Mouse (Mus musculus) myocyte (in vitro differentiated cells): ENCODE results near the gene Rgma. TPM values are rescaled to one million over a fixed set of nuclear protein-coding genes. Genes with fewer than 3 reads are reported as not detected.

Source experiments
- H3K27me3 ChIP-seq: one replicate; pipeline ENCODE4 v1.6.1; 2011; ENCODE audit not compliant: control insufficient read depth, insufficient read depth, insufficient read length
- H3K36me3 ChIP-seq: one replicate; pipeline ENCODE4 v1.6.1; 2011; ENCODE audit not compliant: control insufficient read depth, insufficient read depth
- H3K4me2 ChIP-seq: one replicate; pipeline ENCODE4 v1.6.1; 2011; ENCODE audit warnings: low read depth, control low read depth
- H3K4me3 ChIP-seq: one replicate; pipeline ENCODE4 v1.5.1; 2011; ENCODE audit warnings: mild to moderate bottlenecking, control low read depth, moderate library complexity
- H3K79me2 ChIP-seq: one replicate; pipeline ENCODE4 v1.6.1; 2011; ENCODE audit not compliant: control insufficient read depth, insufficient read depth
- H3ac ChIP-seq: one replicate; pipeline ENCODE4 v1.6.1; 2011; ENCODE audit not compliant: control insufficient read depth, insufficient read length
- CEBPB ChIP-seq: IDR thresholded peaks from 2 replicates; pipeline ENCODE4 v1.6.1; 2011; ENCODE audit warnings: mild to moderate bottlenecking, moderate library complexity; ENCODE audit not compliant: poor library complexity, insufficient read depth, severe bottlenecking
- E2F4 ChIP-seq: IDR thresholded peaks from one replicate; pipeline ENCODE4 v1.6.1; 2011; ENCODE audit warnings: mild to moderate bottlenecking, control low read depth, moderate library complexity; ENCODE audit not compliant: insufficient read depth
- MAX ChIP-seq: IDR thresholded peaks from one replicate; pipeline ENCODE4 v1.6.1; 2011; ENCODE audit warnings: low read depth, mild to moderate bottlenecking, control low read depth
- MYOD1 ChIP-seq, 3 experiments: IDR thresholded peaks; one replicate each; pipeline ENCODE4 v1.6.1; 2011; ENCODE audit warnings: control low read depth in 2 of 3, low read depth in 2 of 3, mild to moderate bottlenecking in 2 of 3, moderate library complexity in 1 of 3; ENCODE audit not compliant: insufficient read length in 2 of 3, control insufficient read depth in 1 of 3
- MYOG ChIP-seq, 3 experiments: IDR thresholded peaks; one replicate each; pipeline ENCODE4 v1.6.1; 2011; ENCODE audit warnings: control low read depth in 2 of 3, low read depth in 2 of 3, mild to moderate bottlenecking in 2 of 3; ENCODE audit not compliant: insufficient read length in 2 of 3, control insufficient read depth in 1 of 3, insufficient read depth in 1 of 3
- POLR2A ChIP-seq: IDR thresholded peaks from one replicate; pipeline ENCODE4 v1.6.1; 2011; ENCODE audit warnings: low read depth, mild to moderate bottlenecking, control low read depth, moderate library complexity; ENCODE audit not compliant: insufficient read length
- POLR2AphosphoS2 ChIP-seq: IDR thresholded peaks from one replicate; pipeline ENCODE4 v1.6.1; 2011; ENCODE audit warnings: low read depth, control low read depth; ENCODE audit not compliant: insufficient read length
- REST ChIP-seq: IDR thresholded peaks from one replicate; pipeline ENCODE4 v1.6.1; 2011; ENCODE audit warnings: mild to moderate bottlenecking, control low read depth, moderate library complexity; ENCODE audit not compliant: insufficient read depth, insufficient read length
- SRF ChIP-seq: IDR thresholded peaks from one replicate; pipeline ENCODE4 v1.6.1; 2011; ENCODE audit warnings: low read depth; ENCODE audit not compliant: control insufficient read depth, insufficient read length
- TCF12 ChIP-seq: IDR thresholded peaks from one replicate; pipeline ENCODE4 v1.6.1; 2011; ENCODE audit warnings: mild to moderate bottlenecking, control low read depth; ENCODE audit not compliant: poor library complexity, insufficient read depth, severe bottlenecking
- TCF3 ChIP-seq: IDR thresholded peaks from one replicate; pipeline ENCODE4 v1.6.1; 2011; ENCODE audit warnings: low read depth, control low read depth; ENCODE audit not compliant: insufficient read length
- USF1 ChIP-seq: IDR thresholded peaks from one replicate; pipeline ENCODE4 v1.6.1; 2011; ENCODE audit warnings: low read depth, mild to moderate bottlenecking, control low read depth, moderate library complexity
- polyA plus RNA-seq: library from polyadenylated mRNA; unstranded; fragments of >200 nt; fragmentation: generic; extraction: Trizol; gene quantifications from one replicate; pipeline ENCODE4 v1.2.1, GENCODE M21; 2012; ENCODE audit warnings: missing spikeins

The Rgma gene
- polyA plus RNA-seq, 1 experiment: 34.0 TPM

- Histone ChIP-seq H3K27me3 (no peaks in the 10 kb centered on the region), H3K79me2 (peaks cover 4% of the 10 kb centered on the region), H3K4me2 (no peak overlapping the region), H3K4me3 (no peak overlapping the region), H3ac (no peak overlapping the region), H3K36me3 (no peaks in the 10 kb centered on the region)
- TF ChIP-seq E2F4: no peak
- TF ChIP-seq POLR2AphosphoS2: no peak
- no peak for TF ChIP-seq USF1
- no peak for TF ChIP-seq CEBPB
- TF ChIP-seq SRF: no peak
- TF ChIP-seq TCF3: no peak
- no peak for TF ChIP-seq MYOG (IDR thresholded peaks at IDR 0.05; ENCODE audit: control insufficient read depth in 1 of 3, insufficient read depth in 1 of 3, insufficient read length in 2 of 3, low read depth in 2 of 3)
- TF ChIP-seq MAX: no peak
- TF ChIP-seq POLR2A: no peak
- no peak for TF ChIP-seq REST
- no peak for TF ChIP-seq TCF12
- TF ChIP-seq MYOD1 (IDR thresholded peaks at IDR 0.05; ENCODE audit: control insufficient read depth in 1 of 3, insufficient read length in 2 of 3, low read depth in 2 of 3): no peak
Observed at GRCm38 (mm10) chr7:73382843-73383242, 7.5 kb downstream of the Rgma start.

GRCm38 (mm10) chr7:73388866-73389265 is 13.6 kb downstream of the Rgma start:
- Histone ChIP-seq H3K79me2 (peaks cover 16% of the 10 kb centered on the region), H3K4me2 (no peak overlapping the region), H3K36me3 (no peaks in the 10 kb centered on the region), H3ac (no peak overlapping the region), H3K4me3 (no peak overlapping the region), H3K27me3 (no peaks in the 10 kb centered on the region)
- TF ChIP-seq CEBPB: no peak
- TF ChIP-seq TCF3: no peak
- no peak for TF ChIP-seq MYOD1 (IDR thresholded peaks at IDR 0.05; ENCODE audit: control insufficient read depth in 1 of 3, insufficient read length in 2 of 3, low read depth in 2 of 3)
- no peak for TF ChIP-seq USF1
- TF ChIP-seq E2F4: no peak
- no peak for TF ChIP-seq POLR2A
- TF ChIP-seq SRF: no peak
- no peak for TF ChIP-seq MYOG (IDR thresholded peaks at IDR 0.05; ENCODE audit: control insufficient read depth in 1 of 3, insufficient read depth in 1 of 3, insufficient read length in 2 of 3, low read depth in 2 of 3)
- TF ChIP-seq TCF12: no peak
- TF ChIP-seq POLR2AphosphoS2: no peak
- TF ChIP-seq MAX: no peak

GRCm38 (mm10) chr7:73389419-73389818 is 14.1 kb downstream of the Rgma start:
- H3K4me3 ChIP-seq: no peak overlapping the region
- H3K27me3 ChIP-seq: no peaks in the 10 kb centered on the region
- no peak overlapping the region for H3K4me2 ChIP-seq
- no peak for TF ChIP-seq TCF3
- no peak for TF ChIP-seq TCF12
- TF ChIP-seq MYOD1 (IDR thresholded peaks at IDR 0.05; ENCODE audit: control insufficient read depth in 1 of 3, insufficient read length in 2 of 3, low read depth in 2 of 3): no peak
- TF ChIP-seq USF1: no peak
- TF ChIP-seq SRF: no peak
- TF ChIP-seq CEBPB: no peak
- TF ChIP-seq POLR2A: no peak
- no peak for TF ChIP-seq MAX
- no peak for TF ChIP-seq MYOG (IDR thresholded peaks at IDR 0.05; ENCODE audit: control insufficient read depth in 1 of 3, insufficient read depth in 1 of 3, insufficient read length in 2 of 3, low read depth in 2 of 3)
- no peak for TF ChIP-seq REST
- no peak for TF ChIP-seq E2F4
- TF ChIP-seq POLR2AphosphoS2: no peak
- no peaks in the 10 kb centered on the region for H3K36me3 ChIP-seq
- peaks cover 16% of the 10 kb centered on the region for H3K79me2 ChIP-seq
- no peak overlapping the region for H3ac ChIP-seq

GRCm38 (mm10) chr7:73389871-73390294 is 14.6 kb downstream of the Rgma start:
- Histone ChIP-seq H3K36me3 (no peaks in the 10 kb centered on the region), H3K4me2 (no peak overlapping the region), H3K27me3 (no peaks in the 10 kb centered on the region), H3ac (no peak overlapping the region), H3K79me2 (peaks cover 16% of the 10 kb centered on the region), H3K4me3 (no peak overlapping the region)
- TF ChIP-seq MYOG (IDR thresholded peaks at IDR 0.05; ENCODE audit: control insufficient read depth in 1 of 3, insufficient read depth in 1 of 3, insufficient read length in 2 of 3, low read depth in 2 of 3) (peak in 1 of 3 experiments; percentile 76), POLR2A (no peak), MAX (no peak), MYOD1 (IDR thresholded peaks at IDR 0.05; ENCODE audit: control insufficient read depth in 1 of 3, insufficient read length in 2 of 3, low read depth in 2 of 3) (peak in 2 of 3 experiments; percentile 40 to 58), SRF (no peak), POLR2AphosphoS2 (no peak), USF1 (no peak), CEBPB (no peak)
